10 mouse cellular contexts compared by ENCODE assay signal in genomic region chr4:136261912-136262311, GRCm38 (mm10). TPM values are rescaled to one million over a fixed set of nuclear protein-coding genes. Genes with fewer than 3 reads are reported as not detected.
DNase-seq lines count a peak whose midpoint lies in the region; ATAC-seq and TF ChIP-seq lines count a peak whose summit lies in the region.
"Had no signal": no experiment of that assay in that cellular context is flagged by ENCODE, and none has a peak within 500 bp of the region (broad histone marks: within the 10 kb centered on the region; RNA-seq: fewer than 3 reads in every experiment).

No protein-coding gene starts in this region.

- H3K4me2 ChIP-seq in kidney, embryonic 15.5 days: no peak overlapping the region
- H3K4me2 ChIP-seq in heart, embryonic 15.5 days: no peak overlapping the region
- no peak overlapping the region for H3K4me2 ChIP-seq in intestine, postnatal 0 days (replicated peaks; ENCODE audit: low read depth)

- no peak overlapping the region for H3K27ac ChIP-seq in kidney, embryonic 15.5 days
- H3K27ac ChIP-seq in heart, embryonic 15.5 days: peak overlapping the region; percentile 83
- no peak overlapping the region for H3K27ac ChIP-seq in intestine, postnatal 0 days (ENCODE audit: low read depth, low read length)

- intact Hi-C loops in left cerebral cortex, postnatal 25 days (cut with DNase I): loop anchor here (2.0 kb wide), 1 partner anchor 63 kb away; no protein-coding TSS in a partner anchor

- 0 out of 2 replicates have a peak, but pooled peaks have one; percentile 12 for TF ChIP-seq CTCF in intestine, postnatal 0 days (IDR thresholded peaks at IDR 0.05; ENCODE audit: low read depth)

- DNase-seq in kidney, adult 18-20 months: peak; percentile 30
- peak; percentile 16 for DNase-seq in lung, postnatal 36 days
- DNase-seq in retina, postnatal 1 day: no peak
- no peak for DNase-seq in left cerebral cortex, postnatal 25 days (ENCODE audit: low spot score in 2 of 2)
- DNase-seq: adrenal gland, adult 2 months; cerebellum, postnatal 10 days; thymus, postnatal 4 days had no signal

- H3K27me3 ChIP-seq in kidney, embryonic 15.5 days: no peaks in the 10 kb centered on the region
- H3K27me3 ChIP-seq in heart, embryonic 15.5 days: no peaks in the 10 kb centered on the region
- no peaks in the 10 kb centered on the region for H3K27me3 ChIP-seq in intestine, postnatal 0 days (replicated peaks; ENCODE audit: control insufficient read depth, insufficient read depth, low read length)

- no peak for ATAC-seq in kidney, embryonic 15.5 days (replicated peaks; ENCODE audit: low FRiP score)
- peak; percentile 58; the same call in 1 of the 2 replicates for ATAC-seq in heart, embryonic 15.5 days (replicated peaks; ENCODE audit: insufficient number of reproducible peaks, insufficient read depth, low FRiP score, low read depth)
- ATAC-seq in intestine, postnatal 0 days: peak; percentile 25; the same call in 1 of the 2 replicates

- WGBS in kidney, embryonic 15.5 days: 72% methylated on average over 10 of the region's 10 CpGs
- 52% methylated on average over 10 of the region's 10 CpGs for WGBS in heart, embryonic 15.5 days
- 53% methylated on average over 10 of the region's 10 CpGs for WGBS in intestine, postnatal 0 days

- H3K9ac ChIP-seq in kidney, embryonic 15.5 days: no peak overlapping the region
- H3K9ac ChIP-seq in heart, embryonic 15.5 days: no peak overlapping the region
- no peak overlapping the region for H3K9ac ChIP-seq in intestine, postnatal 0 days (ENCODE audit: low read depth, low read length)

- H3K9me3 ChIP-seq in kidney, embryonic 15.5 days (replicated peaks): no peaks in the 10 kb centered on the region
- no peaks in the 10 kb centered on the region for H3K9me3 ChIP-seq in heart, embryonic 15.5 days (replicated peaks)
- H3K9me3 ChIP-seq in intestine, postnatal 0 days (ENCODE audit: control insufficient read depth): no peaks in the 10 kb centered on the region

- H3K36me3 ChIP-seq in kidney, embryonic 15.5 days: no peaks in the 10 kb centered on the region
- H3K36me3 ChIP-seq in heart, embryonic 15.5 days: no peaks in the 10 kb centered on the region
- H3K36me3 ChIP-seq in intestine, postnatal 0 days (ENCODE audit: control insufficient read depth, insufficient read depth): no peaks in the 10 kb centered on the region

- no peak overlapping the region for H3K4me3 ChIP-seq in kidney, embryonic 15.5 days (replicated peaks)
- H3K4me3 ChIP-seq in heart, embryonic 15.5 days: no peak overlapping the region
- H3K4me3 ChIP-seq in intestine, postnatal 0 days (ENCODE audit: low read depth, low read length): no peak overlapping the region

- H3K4me1 ChIP-seq in kidney, embryonic 15.5 days: peaks cover 6% of the 10 kb centered on the region; the same call in 1 of the 2 replicates
- peaks cover 22% of the 10 kb centered on the region for H3K4me1 ChIP-seq in heart, embryonic 15.5 days (replicated peaks)
- H3K4me1 ChIP-seq in intestine, postnatal 0 days (replicated peaks; ENCODE audit: control insufficient read depth, insufficient read depth, low read length): no peaks in the 10 kb centered on the region

RNA-seq across cellular contexts. Expression of gene Tcea3, which starts 14.4 kb away (rescaled TPM):
- polyA plus RNA-seq in kidney, embryonic 15.5 days (2015; fragmentation: Nextera tagmentation; extraction: Ambion mirVana): 10.9 and 12.5 TPM in 2 replicates
- polyA plus RNA-seq in heart, embryonic 15.5 days (2015; fragmentation: Nextera tagmentation; extraction: Ambion mirVana): 47.7 and 61.6 TPM in 2 replicates
- polyA plus RNA-seq in intestine, postnatal 0 days (2015; fragmentation: Nextera tagmentation; extraction: Ambion mirVana): 23.6 and 25.0 TPM in 2 replicates
- under 1 TPM; 0.57 to 0.76 TPM for total RNA-seq in left cerebral cortex, postnatal 25 days (2021)

RNA-seq across cellular contexts. Expression of gene Zfp46, which starts 22.6 kb away (rescaled TPM):
- polyA plus RNA-seq in kidney, embryonic 15.5 days (2015; fragmentation: Nextera tagmentation; extraction: Ambion mirVana): 22.8 TPM in 2 replicates
- 18.3 and 21.5 TPM in 2 replicates for polyA plus RNA-seq in heart, embryonic 15.5 days (2015; fragmentation: Nextera tagmentation; extraction: Ambion mirVana)
- polyA plus RNA-seq in intestine, postnatal 0 days (2015; fragmentation: Nextera tagmentation; extraction: Ambion mirVana): 6.7 and 7.5 TPM in 2 replicates
- total RNA-seq in left cerebral cortex, postnatal 25 days (2021): 10 to 100 TPM; 54.6 to 64.2 TPM

RNA-seq across cellular contexts. Expression of gene Hnrnpr, which starts 48.8 kb away (rescaled TPM):
- polyA plus RNA-seq in kidney, embryonic 15.5 days (2015; fragmentation: Nextera tagmentation; extraction: Ambion mirVana): 183 and 188 TPM in 2 replicates
- 84.3 and 107 TPM in 2 replicates for polyA plus RNA-seq in heart, embryonic 15.5 days (2015; fragmentation: Nextera tagmentation; extraction: Ambion mirVana)
- polyA plus RNA-seq in intestine, postnatal 0 days (2015; fragmentation: Nextera tagmentation; extraction: Ambion mirVana): 47.9 and 51.4 TPM in 2 replicates
- 10 to 100 TPM; 81.8 to 83.5 TPM for total RNA-seq in left cerebral cortex, postnatal 25 days (2021)

RNA-seq across cellular contexts. Expression of gene Asap3, which starts 55.7 kb away (rescaled TPM):
- polyA plus RNA-seq in kidney, embryonic 15.5 days (2015; fragmentation: Nextera tagmentation; extraction: Ambion mirVana): 4.5 and 6.0 TPM in 2 replicates
- polyA plus RNA-seq in heart, embryonic 15.5 days (2015; fragmentation: Nextera tagmentation; extraction: Ambion mirVana): 2.6 and 4.8 TPM in 2 replicates
- polyA plus RNA-seq in intestine, postnatal 0 days (2015; fragmentation: Nextera tagmentation; extraction: Ambion mirVana): 0.95 and 1.1 TPM in 2 replicates
- total RNA-seq in left cerebral cortex, postnatal 25 days (2021): 1 to 10 TPM; 3.1 to 3.2 TPM

Comparison
In these comparisons a context has a peak if more than half of its experiments do, and no peak if none do; other contexts are left out.
1. DNase-seq: peak in kidney, adult 18-20 months (single experiment) and lung, postnatal 36 days (single experiment); none in retina, postnatal 1 day (single experiment) and left cerebral cortex, postnatal 25 days (0 of 2).